Mouse (Mus musculus) bone marrow macrophage, adult 2 months (primary cell): ENCODE measurements around the gene Tnfaip3.

Experiments used
- CTCF ChIP-seq: IDR thresholded peaks from 2 replicates; pipeline ENCODE4 v1.5.1; 2012; ENCODE audit warnings: low read depth, mild to moderate bottlenecking, low read length, moderate library complexity
- POLR2A ChIP-seq: IDR thresholded peaks from 2 replicates; pipeline ENCODE4 v1.6.1; 2012; ENCODE audit warnings: mild to moderate bottlenecking, low read depth, low read length, borderline replicate concordance

DNA sequence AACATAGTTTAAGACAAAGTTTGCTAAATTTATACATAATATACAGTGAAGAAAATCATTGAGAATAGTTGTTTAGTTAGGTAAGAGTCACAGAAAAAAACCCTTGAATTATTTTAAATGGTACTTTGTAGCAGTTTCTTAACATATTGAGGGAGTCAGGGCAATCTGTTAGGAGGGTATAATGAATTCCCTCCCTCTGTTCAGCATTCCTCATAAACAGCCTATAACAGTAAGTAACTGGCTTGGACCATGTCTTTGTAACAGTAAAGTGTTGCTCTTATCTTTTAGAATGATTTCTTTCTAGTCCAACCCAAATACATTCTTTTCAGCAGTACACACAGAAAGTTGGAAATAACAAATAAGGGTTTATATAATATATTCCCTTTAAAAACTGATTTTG is 16.4 kb upstream of the Tnfaip3 start:
- TF ChIP-seq POLR2A = no peak
- no peak for TF ChIP-seq CTCF
